Mouse (Mus musculus) urinary bladder, postnatal 14 days (tissue): ENCODE measurements around the gene Magi2.

ENCODE experiments used
- DNase-seq: peaks from one replicate; pipeline ENCODE4 v3.0.0; 2021; ENCODE audit warnings: low spot score

Gene Magi2

DNA sequence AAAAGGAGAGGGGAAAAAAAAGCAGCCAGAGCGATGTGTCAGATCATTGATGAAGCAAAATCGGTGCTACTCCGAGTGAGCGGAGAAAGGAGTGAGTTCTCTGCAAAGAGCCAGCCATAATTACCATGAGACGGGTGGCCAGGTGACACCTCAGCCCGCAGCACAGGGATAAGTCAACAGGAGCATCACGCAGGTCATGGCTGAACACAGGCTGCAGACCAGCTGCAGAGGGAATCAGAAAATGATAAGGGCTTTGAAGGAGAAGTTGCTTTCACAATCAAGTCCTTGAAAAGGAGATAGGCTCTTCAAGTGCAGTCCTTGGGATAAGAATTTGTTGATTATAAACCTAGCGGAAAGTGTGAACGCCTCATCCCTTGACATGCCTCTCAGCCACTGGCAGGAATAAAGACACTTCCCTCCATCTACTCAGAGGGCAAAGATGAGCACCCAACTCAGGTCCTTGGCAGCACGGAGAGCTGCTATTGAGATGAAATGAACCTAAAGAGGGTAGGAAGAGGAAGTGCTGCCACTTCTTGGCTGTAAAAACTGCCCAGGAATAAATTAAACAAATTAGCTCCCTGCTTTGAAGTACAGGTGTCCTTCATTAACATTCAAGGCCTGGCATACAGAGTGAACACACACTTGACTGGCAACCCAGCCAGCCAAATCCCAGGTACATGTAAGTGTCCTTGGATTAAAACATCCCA is 1428.1 kb downstream of the Magi2 start:
- no peak for DNase-seq

DNA sequence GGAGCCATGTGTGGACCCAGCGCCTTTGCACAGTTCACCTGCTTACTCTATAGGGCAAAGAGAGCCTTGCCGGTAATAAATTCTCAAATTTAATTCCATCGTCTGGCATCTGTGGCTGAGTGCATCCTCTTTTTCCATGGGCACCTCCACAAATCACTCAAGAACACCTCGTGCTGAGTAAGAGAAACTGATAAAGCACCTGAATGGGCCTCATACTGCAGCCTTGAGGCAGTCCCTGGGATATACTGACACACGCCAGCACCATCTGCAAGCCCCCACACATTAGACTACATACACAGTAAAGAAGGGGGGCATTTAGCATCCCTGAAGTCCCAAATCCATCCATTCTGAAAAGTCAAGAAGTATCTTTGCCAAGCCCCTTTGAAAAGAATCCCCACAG is 1430.2 kb downstream of the Magi2 start:
- no peak for DNase-seq

DNA sequence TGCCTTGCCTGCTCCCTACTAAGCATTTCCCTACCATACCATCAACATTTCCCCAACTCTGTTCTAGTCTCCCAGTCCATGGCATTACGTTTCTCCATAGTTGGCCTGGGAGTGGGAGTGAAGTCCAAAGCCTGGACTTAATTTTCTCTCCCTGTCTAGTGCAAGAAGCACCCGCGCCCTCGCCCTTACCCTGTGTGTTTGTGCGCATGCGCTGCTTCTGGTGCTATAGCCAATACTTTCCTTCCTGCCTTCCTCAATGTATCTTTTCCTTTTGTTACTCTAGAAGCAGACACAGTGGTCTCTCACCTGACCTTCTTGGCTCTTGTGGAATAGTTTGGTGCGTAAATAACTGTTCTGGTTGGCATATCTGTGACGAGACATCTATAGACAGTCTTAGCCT is 1440.8 kb downstream of the Magi2 start:
- DNase-seq: no peak

DNA sequence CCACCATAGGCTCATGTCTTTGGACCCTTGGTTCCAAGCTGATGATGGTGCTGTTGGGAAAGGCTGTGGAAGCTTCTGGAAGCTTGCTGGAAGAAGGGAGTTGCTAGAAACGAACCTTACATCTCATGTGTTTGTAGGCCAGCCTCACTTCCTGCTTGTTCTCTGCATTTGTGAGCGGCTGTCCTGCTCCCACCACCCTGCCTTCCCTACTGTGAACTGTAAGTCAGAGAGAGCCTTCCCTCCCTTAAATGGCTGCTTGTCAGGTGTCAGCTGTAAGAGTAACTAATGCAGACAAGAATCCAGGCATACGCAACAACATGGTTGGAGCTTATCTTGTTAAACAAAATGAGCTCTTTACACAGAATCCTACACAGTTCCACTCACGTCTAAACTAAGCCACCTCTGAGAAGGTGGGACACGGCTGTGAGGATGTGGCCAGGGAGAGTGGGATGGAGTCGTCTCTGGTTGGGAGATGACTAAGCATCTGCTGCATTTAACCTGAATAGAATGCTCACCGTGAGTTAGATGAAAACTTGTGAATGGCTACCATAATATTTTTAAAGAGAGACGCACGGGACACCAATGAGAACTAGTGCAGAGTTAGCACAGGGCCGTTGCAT is 1442.0 kb downstream of the Magi2 start:
- DNase-seq: no peak

DNA sequence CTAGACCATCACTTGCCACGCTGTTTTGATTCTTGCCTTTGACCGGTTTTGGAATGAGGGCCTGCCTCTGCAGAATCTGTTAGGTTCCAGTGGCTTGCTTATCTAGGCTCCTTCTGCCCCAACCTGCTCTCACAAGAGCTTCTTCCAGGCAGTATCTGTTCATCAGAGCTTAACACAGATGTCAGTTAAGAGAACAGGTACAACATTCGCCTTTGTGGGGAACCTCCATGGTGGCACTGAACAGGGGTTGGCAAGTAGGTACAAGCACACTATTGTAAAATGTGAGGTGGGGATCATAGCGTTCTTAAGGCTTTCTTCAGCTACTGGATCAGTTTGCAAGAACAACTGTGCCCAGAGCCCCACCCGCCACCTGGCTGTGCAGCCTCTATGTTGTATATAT is 1442.6 kb downstream of the Magi2 start:
- DNase-seq: no peak

DNA sequence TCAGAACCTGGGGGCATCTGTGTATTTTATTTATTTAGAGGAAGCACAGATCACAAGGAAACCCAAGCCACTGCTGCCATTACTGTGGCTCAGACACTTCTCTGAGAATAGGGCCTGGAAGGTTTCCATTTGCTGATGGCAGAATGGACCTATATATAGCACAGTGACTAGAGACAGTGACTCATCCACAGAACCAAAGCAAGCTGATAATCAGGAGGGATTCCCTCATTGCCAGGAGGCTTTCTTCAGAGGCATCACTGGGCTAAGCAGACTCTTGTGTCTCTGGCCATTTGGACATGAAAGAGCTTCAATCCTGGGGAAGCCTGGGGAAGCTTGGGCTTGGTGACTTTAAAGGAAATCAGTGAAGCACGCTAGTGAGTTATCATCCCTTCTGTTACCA is 1445.0 kb downstream of the Magi2 start:
- no peak for DNase-seq

DNA sequence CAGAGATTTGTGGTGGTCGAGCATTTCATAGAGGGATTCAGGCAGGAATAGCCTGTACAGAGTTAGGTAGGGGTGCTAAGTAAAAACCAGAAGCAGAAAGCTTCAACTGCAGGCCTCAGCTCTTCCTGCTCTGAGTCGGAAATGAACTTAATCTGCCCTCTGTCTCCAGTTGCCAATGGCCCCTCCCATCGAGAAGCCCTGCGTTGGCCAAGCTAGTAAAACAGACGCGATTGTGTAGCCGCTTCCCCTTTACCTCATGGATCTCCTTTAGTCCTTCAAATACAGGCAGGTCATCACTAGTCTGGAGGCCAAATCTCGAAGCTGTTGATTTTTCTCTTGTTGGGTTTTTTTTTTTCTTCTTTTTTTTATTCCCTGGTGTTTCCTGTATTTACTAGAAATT is 1447.7 kb downstream of the Magi2 start:
- DNase-seq: peak; percentile 33

DNA sequence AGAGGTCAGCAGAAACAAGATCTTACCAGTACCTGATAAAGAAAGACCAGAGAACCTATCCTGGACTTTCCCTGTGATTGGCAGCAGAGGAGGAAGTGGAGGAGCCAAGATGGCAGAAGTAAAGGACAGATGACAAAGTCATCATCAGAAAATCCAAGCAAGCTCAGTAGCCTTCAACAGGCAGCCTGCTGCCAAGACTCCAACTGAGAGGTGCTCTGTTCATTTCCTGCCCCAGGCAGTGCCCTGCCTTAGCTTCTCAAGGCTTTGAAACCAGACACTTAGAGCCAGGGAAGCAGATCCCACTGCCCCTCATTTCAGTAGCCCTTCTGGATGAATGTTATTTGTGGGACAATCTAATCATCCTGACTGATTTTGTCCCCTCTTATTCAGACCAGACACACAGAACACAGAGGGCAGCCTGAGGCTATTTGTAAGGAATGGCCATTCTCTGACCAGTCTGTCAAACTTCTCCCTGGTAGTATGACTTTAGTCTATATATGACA is 1448.4 kb downstream of the Magi2 start:
- DNase-seq: no peak

DNA sequence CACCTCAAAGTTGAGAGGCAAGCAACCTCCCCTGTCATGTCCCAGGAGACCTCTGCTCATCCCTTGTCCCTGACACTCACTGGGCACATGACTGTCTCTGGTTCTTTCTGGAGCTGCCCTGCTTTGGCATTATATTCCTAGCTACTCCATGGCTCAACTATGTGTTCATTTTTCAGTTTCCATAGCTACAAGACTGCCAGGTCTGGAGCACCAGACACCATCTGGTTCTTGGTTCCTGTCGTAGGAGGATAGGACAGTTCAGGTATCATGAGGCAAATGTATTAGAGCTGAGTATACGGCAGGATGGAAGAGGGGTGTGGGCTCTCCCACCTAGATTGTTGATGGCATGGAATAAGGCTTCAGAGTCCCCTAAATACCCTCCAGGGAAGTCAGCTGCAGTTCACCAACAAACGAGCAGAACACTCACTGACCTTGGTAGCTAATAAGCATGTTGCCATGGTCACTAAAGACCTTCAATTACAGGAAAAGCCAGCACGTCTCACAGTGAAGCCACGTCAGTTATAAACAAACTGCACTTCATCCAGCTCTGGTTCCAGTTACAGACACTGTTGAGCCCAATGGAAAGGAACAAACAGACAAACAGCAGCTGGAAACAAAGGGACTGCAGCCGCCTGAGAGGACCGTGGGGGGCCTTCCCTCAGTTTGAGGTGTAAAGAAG is 1449.5 kb downstream of the Magi2 start:
- DNase-seq: no peak

DNA sequence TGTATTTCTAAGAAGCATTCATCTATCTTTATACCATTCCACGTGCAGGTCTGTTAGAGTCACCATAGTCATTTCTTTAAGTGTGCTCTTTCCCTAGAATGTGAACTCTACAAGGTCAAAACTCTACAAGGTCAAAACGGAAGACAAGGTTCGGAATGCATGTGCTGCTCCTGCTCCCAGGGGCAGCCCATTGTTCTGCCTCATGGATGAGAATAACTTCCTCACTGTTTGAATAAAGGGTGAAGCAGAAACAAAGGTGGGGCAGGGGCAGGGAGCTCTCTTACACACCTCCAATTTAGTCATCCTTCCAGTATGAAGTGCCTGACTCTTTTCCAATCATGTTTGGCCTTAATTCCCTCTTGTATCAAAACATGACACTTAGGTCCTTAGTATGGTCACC is 1450.4 kb downstream of the Magi2 start:
- no peak for DNase-seq

DNA sequence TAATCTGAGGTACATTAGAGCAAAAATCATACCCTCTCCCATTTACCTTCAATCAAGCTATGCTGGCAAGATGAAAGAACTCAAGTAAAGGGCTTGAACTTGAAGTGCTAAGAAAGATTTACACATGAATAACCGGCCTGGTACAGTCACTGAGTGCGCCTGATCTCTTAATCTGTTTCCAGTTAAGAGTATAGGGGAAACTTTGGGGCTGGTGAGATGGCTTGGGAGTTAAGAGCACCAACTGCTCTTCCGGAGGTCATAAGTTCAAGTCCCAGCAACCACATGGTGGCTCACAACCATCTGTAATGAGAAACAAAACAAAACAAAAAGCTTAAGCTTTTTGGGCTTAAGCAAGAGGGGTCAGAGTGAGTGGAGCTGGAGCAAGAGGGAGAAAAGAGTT is 1451.7 kb downstream of the Magi2 start:
- no peak for DNase-seq

DNA sequence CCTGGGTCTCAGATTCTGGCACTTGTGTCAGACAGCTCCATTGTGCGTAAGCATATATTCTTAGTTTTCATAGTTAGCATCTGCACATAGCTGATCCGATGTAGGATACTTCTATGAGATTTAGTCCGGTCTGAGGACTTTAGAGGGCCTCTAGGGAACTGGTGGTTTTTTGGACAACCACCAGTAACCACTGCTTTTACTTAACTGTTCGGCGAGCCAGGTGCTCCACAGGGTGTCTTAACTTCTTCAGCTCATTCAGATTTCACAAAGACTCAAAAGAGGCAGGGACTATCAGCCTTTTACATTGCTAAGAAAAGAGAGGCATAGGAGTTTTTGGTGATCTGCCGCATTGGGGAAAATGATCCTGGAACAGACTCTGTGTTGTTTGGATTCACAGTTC is 1453.1 kb downstream of the Magi2 start:
- DNase-seq: no peak

DNA sequence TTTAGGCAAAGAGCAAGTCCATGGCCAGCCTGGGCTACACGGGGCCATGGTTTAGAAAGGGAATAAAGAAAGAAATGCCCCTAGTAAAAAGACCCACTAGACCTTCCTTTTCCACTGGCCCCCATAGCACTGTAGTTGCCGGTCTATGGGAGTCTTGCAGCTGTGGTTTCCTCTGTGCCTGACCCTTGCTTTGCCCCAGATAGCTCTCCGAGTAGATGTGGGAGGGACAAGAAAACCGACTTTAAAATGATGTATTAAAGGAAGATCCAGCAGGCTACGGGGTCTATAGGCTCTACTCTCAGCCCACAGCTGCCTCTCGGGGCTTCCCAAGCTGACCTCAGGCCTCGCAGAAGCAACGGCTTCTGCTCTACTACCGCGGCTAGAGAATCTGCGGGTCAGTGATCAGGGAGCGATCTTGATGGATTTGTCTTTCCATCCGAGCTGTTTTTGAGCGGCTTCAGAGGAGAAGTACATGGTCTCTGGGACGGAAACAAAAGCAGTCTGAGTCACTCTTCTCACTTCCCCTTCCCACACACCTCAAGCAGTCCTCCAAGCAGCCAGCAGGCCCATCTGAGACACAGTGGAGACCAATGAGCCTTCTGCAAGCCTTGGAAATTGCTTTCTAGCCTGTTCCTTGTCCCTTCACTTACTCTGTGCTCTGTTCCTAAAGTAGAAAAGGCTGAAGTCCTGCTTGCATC is 1454.1 kb downstream of the Magi2 start:
- DNase-seq: no peak

DNA sequence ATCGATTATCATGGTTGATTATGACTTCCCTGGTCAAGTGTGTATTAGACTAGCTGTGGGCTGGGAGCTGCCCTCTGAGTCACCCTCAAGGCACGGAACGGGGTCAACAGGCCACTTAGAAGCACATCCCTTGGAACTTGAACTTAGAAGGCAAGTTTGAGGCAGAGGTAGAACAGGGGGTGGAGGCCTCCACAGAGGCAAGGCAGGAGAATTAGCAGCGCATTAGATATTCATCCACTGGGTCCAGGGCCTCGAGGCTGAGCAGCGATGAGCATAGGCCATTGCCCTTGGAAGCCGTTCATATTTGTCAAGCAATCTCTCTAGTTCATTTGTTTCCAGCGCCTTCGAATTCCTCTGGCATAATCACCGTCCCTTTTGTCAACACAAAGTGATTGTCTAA is 1454.8 kb downstream of the Magi2 start:
- DNase-seq: no peak

DNA sequence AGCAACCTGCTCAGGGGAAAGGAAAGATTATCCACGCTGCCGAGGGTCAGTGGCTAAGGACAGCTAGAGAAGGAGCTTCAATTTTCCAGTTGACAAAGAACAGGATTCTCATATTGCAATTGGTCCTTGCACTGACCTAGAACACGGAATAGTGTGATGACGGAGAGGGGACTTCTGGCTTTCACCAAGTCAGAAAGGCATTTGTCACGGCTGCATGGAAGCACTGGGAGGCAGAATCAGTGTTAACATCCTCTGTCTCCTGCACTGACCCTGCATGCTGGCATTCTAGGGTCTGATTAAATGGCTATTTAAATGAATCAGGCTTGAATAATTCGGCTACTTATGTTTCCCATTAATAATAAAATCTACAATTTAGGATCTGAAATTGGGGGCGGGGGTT is 1455.4 kb downstream of the Magi2 start:
- no peak for DNase-seq

DNA sequence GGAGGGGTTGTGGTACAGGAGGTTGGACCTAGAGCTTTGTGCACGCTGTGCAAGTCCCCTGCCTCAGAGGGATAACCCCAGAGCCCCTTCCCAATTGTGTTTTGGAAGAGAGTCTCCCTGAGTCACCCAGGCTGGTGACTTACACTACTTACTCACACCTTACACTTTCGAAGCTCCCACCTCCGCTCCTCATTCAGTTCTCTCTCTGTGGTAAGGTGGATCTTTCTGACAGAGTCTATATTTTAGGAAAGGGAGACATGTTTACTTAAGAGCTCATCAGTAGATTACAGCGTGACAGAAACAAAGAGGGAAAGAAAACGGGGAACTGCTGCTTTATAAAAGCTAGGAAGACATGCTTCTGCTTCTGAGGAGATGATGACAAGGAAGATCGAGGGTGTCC is 1457.3 kb downstream of the Magi2 start:
- DNase-seq: no peak

DNA sequence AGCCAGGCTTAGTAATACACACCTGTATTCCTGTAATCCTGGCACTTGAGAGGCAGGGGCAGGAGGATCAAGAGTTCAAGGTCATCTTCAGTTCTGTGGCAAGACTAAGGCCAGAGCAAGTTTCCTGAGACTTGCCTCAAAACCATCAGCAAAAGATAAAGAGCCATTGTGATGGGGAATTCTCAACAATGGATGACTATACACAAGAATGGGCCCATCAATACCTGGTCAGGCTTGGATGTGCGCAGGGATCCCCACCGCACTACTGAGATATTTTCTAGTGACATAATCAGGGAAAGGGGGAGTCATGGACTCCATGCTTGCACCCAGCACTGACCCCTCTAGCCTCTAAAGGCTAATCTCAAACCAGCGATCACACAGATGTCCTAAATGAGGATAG is 1465.4 kb downstream of the Magi2 start:
- DNase-seq: no peak

DNA sequence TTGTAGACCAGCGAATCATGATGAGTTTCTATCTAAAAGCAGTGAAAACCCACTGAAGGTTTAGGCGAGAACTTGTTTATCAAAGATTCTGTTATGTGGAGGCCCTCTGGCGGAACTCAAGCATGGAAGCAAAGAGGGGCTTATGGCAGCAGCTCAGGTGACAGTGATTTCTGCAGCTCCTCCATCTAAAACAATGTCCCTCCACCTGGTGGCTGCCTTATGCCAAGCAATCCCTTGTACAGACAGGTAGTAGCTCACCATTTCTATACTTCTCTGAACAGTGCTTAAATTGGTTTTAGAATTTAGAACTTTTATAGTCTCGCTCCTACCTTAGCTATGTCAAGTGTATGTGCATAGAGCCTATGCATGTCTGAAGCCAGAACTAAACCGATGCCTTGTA is 1472.3 kb downstream of the Magi2 start:
- no peak for DNase-seq

DNA sequence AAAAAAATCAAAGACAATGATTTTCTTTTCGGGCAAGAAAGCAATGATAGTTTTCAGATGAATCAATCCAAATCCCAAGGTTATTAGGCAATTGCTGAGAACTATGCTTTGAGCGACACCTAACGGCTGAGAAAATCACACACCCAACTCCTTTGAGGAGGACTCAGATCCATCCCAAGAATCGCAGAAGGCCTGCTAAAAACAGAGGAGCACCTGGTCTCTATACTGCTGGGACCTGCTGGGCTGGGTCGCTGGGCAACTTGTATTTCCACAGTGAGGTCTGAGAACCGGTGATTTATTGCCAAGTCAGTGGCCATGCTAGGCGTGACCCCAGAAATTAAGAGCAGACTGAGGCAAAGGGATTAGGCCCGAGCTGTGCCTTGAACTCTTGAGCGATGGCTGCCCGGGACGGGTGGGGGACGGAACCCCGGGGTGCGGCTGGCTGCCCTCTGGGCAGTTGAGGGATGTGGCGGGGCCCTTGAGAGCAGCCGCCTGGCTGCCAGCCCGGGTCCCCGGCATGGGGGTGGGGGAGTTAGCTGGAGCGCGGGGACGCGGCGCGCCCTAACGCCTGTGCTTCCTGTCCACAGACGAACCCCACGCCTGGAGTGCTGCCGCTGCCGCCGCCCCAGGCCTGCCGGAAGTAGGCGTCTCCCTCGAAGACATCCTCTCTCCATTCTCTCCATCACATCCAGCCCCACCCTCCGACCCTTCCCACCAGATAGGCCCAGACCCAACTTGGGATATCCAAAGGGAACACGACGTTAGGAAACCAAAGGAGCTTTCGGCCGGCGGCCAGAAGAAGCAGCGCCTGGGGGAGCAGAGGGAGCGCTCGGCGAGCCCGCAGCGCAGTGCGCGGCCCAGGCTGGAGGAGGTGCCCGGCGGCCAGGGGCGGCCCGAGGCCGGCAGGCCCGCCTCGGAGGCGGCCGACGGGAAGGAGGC is 1474.9 kb downstream of the Magi2 start:
- DNase-seq: peak; percentile 88

DNA sequence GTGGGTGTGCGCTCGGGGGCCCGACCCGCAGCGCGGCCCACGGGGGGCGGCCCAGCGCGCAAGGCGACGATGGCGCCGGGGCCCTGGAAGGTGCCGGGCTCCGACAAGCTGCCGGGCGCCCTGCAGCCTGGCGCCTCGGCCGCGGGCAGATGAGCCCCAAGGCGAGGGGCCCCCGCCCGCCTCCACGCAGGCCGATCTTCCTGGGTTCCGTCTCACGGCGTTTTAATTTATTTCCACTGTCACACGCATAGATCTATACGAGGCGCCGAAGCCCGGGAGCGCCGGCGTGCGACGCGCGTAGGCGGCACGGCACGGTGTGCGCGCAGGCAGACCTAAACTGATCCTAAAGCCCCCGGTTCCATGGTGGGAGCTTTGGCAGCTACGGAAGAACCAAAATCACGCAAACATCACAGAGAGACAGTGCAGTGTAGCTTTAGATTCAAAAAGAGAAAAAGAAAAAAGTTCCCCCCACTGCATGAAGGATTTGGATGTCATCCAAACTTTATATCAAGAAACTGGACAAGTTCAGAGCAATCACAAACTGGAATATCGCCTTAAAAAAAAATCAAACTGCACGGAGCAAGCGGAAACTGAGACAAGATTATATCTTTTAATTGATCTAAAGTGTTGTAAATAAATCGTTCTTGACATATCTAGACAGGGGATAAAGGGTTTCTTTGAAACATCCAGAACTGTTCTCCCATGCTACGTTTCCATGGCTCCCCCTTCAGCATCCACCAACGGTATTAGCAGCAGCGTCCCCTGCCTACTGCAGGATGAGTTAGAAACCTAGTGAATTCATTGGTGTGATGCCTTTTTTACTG is 1475.9 kb downstream of the Magi2 start:
- DNase-seq: no peak

DNA sequence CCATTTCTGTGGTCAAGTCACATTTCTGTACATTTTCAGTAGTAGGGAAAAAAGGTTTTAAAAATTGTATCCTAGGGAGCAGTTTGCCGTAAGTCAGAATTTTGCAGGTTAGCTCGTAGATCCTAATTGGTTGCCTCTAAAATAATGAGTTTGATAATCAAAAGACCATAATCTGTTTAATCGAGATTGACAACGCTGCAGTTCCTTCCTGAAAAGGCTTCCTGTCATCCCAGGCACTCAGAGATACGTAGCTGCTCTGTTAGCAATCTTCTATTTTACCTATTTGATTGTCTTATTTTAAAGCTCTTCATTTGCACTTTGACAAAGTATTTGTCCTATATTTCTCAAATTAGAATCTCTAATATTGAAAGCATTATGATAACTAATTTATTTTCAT is 1476.5 kb downstream of the Magi2 start:
- DNase-seq: no peak
